Comparison of ENCODE assay signal across 12 mouse cellular contexts in genomic region chr11:98738428-98738911, GRCm38 (mm10). TPM values are rescaled to one million over a fixed set of nuclear protein-coding genes. Genes with fewer than 3 reads are reported as not detected.
DNase-seq lines count a peak whose midpoint lies in the region; ATAC-seq and TF ChIP-seq lines count a peak whose summit lies in the region.
"Had no signal": no experiment of that assay in that cellular context is flagged by ENCODE, and none has a peak within 500 bp of the region (broad histone marks: within the 10 kb centered on the region; RNA-seq: fewer than 3 reads in every experiment).

No protein-coding gene starts in this region.

- H3K9ac ChIP-seq in forebrain, embryonic 12.5 days = no peak overlapping the region
- H3K9ac ChIP-seq in neural tube, embryonic 14.5 days (replicated peaks; ENCODE audit: low read depth, low read length) = no peak overlapping the region
- H3K9ac ChIP-seq: heart, embryonic 15.5 days had no signal

- no peak for TF ChIP-seq CTCF in left cerebral cortex, adult 2 months (IDR thresholded peaks at IDR 0.05)

- H3K4me2 ChIP-seq in forebrain, embryonic 12.5 days = peak overlapping the region; percentile 1; the same call in 1 of the 2 replicates
- no peak overlapping the region for H3K4me2 ChIP-seq in neural tube, embryonic 14.5 days (ENCODE audit: low read depth, low read length)
- H3K4me2 ChIP-seq: heart, embryonic 15.5 days had no signal

- no peaks in the 10 kb centered on the region for H3K36me3 ChIP-seq in forebrain, embryonic 12.5 days (replicated peaks)
- H3K36me3 ChIP-seq in neural tube, embryonic 14.5 days (ENCODE audit: control insufficient read depth, insufficient read depth, low read length) = no peaks in the 10 kb centered on the region
- H3K36me3 ChIP-seq: heart, embryonic 15.5 days had no signal

- intact Hi-C loops in left cerebral cortex, adult 2 months (cut with DNase I) = no loop called here

- H3K9me3 ChIP-seq in forebrain, embryonic 12.5 days = 0 out of 2 replicates have a peak, but pooled peaks cover 5% of the 10 kb centered on the region
- H3K9me3 ChIP-seq in neural tube, embryonic 14.5 days (ENCODE audit: control insufficient read depth, low read length) = no peaks in the 10 kb centered on the region
- H3K9me3 ChIP-seq: heart, embryonic 15.5 days had no signal

- ATAC-seq in forebrain, embryonic 12.5 days (ENCODE audit: low FRiP score) = no peak
- no peak for ATAC-seq in neural tube, embryonic 14.5 days (ENCODE audit: low read depth)
- ATAC-seq in CD4-positive, CD25-positive, alpha-beta regulatory T cell, adult 4 months = no peak

- no peak overlapping the region for H3K4me3 ChIP-seq in forebrain, embryonic 12.5 days (replicated peaks)
- no peak overlapping the region for H3K4me3 ChIP-seq in left cerebral cortex, adult 2 months
- H3K4me3 ChIP-seq in neural tube, embryonic 14.5 days (ENCODE audit: low read depth, low read length) = no peak overlapping the region
- H3K4me3 ChIP-seq: heart, embryonic 15.5 days had no signal

- H3K27me3 ChIP-seq in forebrain, embryonic 12.5 days = no peaks in the 10 kb centered on the region
- no peaks in the 10 kb centered on the region for H3K27me3 ChIP-seq in neural tube, embryonic 14.5 days (ENCODE audit: control insufficient read depth, insufficient read depth, low read length)
- H3K27me3 ChIP-seq: heart, embryonic 15.5 days had no signal

- DNase-seq in heart, adult 11 months = peak; percentile 96
- DNase-seq in heart, adult 9 months (ENCODE audit: low spot score in 2 of 2) = no peak
- DNase-seq in left cerebral cortex, adult 2 months (ENCODE audit: extremely low spot score in 1 of 2, low spot score in 2 of 2) = peak; percentile 44 to 67
- no peak for DNase-seq in adrenal gland, postnatal 36 days
- no peak for DNase-seq in retina, postnatal 1 day
- DNase-seq: thymus, adult 18-20 months had no signal

- H3K4me1 ChIP-seq in forebrain, embryonic 12.5 days = peaks cover 44% of the 10 kb centered on the region
- peaks cover 23% of the 10 kb centered on the region for H3K4me1 ChIP-seq in neural tube, embryonic 14.5 days (ENCODE audit: control insufficient read depth, insufficient read depth, low read length)

- peak overlapping the region; percentile 82 for H3K27ac ChIP-seq in forebrain, embryonic 12.5 days
- H3K27ac ChIP-seq in left cerebral cortex, adult 2 months = peak overlapping the region; percentile 89
- peak overlapping the region; percentile 17 for H3K27ac ChIP-seq in neural tube, embryonic 14.5 days (ENCODE audit: low read depth, low read length)

- 36% methylated on average over 4 of the region's 4 CpGs for WGBS in forebrain, embryonic 12.5 days
- 31% methylated on average over 4 of the region's 4 CpGs for WGBS in neural tube, embryonic 14.5 days

RNA-seq across cellular contexts. Expression of gene Thra, which starts 2.0 kb away (rescaled TPM):
- polyA plus RNA-seq in forebrain, embryonic 12.5 days (2016; fragmentation: Nextera tagmentation; extraction: Ambion mirVana) = 53.4 and 59.8 TPM in 2 replicates
- 100 to 1,000 TPM; 730 to 768 TPM for total RNA-seq in left cerebral cortex, adult 2 months (2021)
- 148 and 186 TPM in 2 replicates for polyA plus RNA-seq in neural tube, embryonic 14.5 days (2014; fragmentation: Nextera tagmentation; extraction: Ambion mirVana)
- total RNA-seq in adrenal gland, postnatal 36 days (2021) = 10 to 100 TPM; 69.2 to 91.7 TPM
- 1 to 10 TPM; 4.8 to 5.7 TPM for polyA plus RNA-seq in CD4-positive, CD25-positive, alpha-beta regulatory T cell, adult 4 months (2017; shearing (Covaris generic))

RNA-seq across cellular contexts. Expression of gene Med24, which starts 9.2 kb away (rescaled TPM):
- polyA plus RNA-seq in forebrain, embryonic 12.5 days (2016; fragmentation: Nextera tagmentation; extraction: Ambion mirVana) = 88.1 and 95.0 TPM in 2 replicates
- total RNA-seq in left cerebral cortex, adult 2 months (2021) = 100 to 1,000 TPM; 126 to 134 TPM
- polyA plus RNA-seq in neural tube, embryonic 14.5 days (2014; fragmentation: Nextera tagmentation; extraction: Ambion mirVana) = 52.3 and 59.4 TPM in 2 replicates
- total RNA-seq in adrenal gland, postnatal 36 days (2021) = 10 to 100 TPM; 46.9 to 52.0 TPM
- polyA plus RNA-seq in CD4-positive, CD25-positive, alpha-beta regulatory T cell, adult 4 months (2017; shearing (Covaris generic)) = 10 to 100 TPM; 27.0 to 37.5 TPM

RNA-seq across cellular contexts. Expression of gene Nr1d1, which starts 36.7 kb away (rescaled TPM):
- polyA plus RNA-seq in forebrain, embryonic 12.5 days (2016; fragmentation: Nextera tagmentation; extraction: Ambion mirVana) = 2.1 and 2.2 TPM in 2 replicates
- total RNA-seq in left cerebral cortex, adult 2 months (2021) = 100 to 1,000 TPM in 1 of 2 experiments, 10 to 100 TPM in 1; 91.9 to 153 TPM
- polyA plus RNA-seq in neural tube, embryonic 14.5 days (2014; fragmentation: Nextera tagmentation; extraction: Ambion mirVana) = 3.8 and 3.9 TPM in 2 replicates
- 100 to 1,000 TPM; 116 to 171 TPM for total RNA-seq in adrenal gland, postnatal 36 days (2021)
- polyA plus RNA-seq in CD4-positive, CD25-positive, alpha-beta regulatory T cell, adult 4 months (2017; shearing (Covaris generic)) = 10 to 100 TPM in 1 of 2 experiments, 1 to 10 TPM in 1; 4.9 to 12.3 TPM

RNA-seq across cellular contexts. Expression of gene Csf3, which starts 37.4 kb away (rescaled TPM):
- 0.14 TPM in 1 of 2 replicates, not detected in the other for polyA plus RNA-seq in forebrain, embryonic 12.5 days (2016; fragmentation: Nextera tagmentation; extraction: Ambion mirVana)
- total RNA-seq in left cerebral cortex, adult 2 months (2021) = not detected
- polyA plus RNA-seq in neural tube, embryonic 14.5 days (2014; fragmentation: Nextera tagmentation; extraction: Ambion mirVana) = not detected in 2 replicates
- not detected for total RNA-seq in adrenal gland, postnatal 36 days (2021)
- polyA plus RNA-seq in CD4-positive, CD25-positive, alpha-beta regulatory T cell, adult 4 months (2017; shearing (Covaris generic)) = not detected
- total RNA-seq: common myeloid progenitor, adult 5-6 weeks; layer of hippocampus, postnatal 10 days had no signal
- polyA plus RNA-seq: heart, embryonic 15.5 days had no signal

RNA-seq across cellular contexts. Expression of gene Psmd3, which starts 56.1 kb away (rescaled TPM):
- polyA plus RNA-seq in forebrain, embryonic 12.5 days (2016; fragmentation: Nextera tagmentation; extraction: Ambion mirVana) = 234 and 239 TPM in 2 replicates
- total RNA-seq in left cerebral cortex, adult 2 months (2021) = 100 to 1,000 TPM; 132 TPM
- 117 and 124 TPM in 2 replicates for polyA plus RNA-seq in neural tube, embryonic 14.5 days (2014; fragmentation: Nextera tagmentation; extraction: Ambion mirVana)
- total RNA-seq in adrenal gland, postnatal 36 days (2021) = 100 to 1,000 TPM; 124 to 128 TPM
- polyA plus RNA-seq in CD4-positive, CD25-positive, alpha-beta regulatory T cell, adult 4 months (2017; shearing (Covaris generic)) = 10 to 100 TPM; 13.8 to 17.5 TPM

Comparison
In these comparisons a context has a peak if more than half of its experiments do, and no peak if none do; other contexts are left out.
1. DNase-seq: peak in heart, adult 11 months (single experiment) and left cerebral cortex, adult 2 months (2 of 2); none in heart, adult 9 months (0 of 2), adrenal gland, postnatal 36 days (0 of 2) and retina, postnatal 1 day (single experiment).
2. H3K27ac ChIP-seq: peak in every context shown above with its lines; median percentile 89 in left cerebral cortex, adult 2 months; 82 in forebrain, embryonic 12.5 days; 17 in neural tube, embryonic 14.5 days.